Mouse (Mus musculus): ENCODE results near the gene Bola1.

DNA sequence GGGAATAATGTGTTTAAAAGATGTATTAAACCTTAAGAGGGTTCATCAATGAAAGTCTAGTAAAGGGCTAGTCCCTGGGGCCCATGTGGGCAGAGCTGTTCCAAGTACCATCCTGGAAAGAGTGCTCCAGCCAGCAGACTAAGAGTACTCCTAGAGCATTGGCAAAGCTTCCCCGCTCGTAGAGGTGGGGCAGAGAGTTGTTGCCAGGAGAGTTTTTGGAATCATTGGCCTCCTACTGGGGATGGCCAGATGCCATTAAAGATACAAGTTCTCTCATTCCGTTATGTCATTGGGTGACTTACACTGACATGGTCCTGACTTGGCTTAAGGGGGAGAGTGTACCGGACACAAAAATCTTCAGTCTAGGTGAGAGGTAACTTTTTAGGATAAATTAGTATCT lies 40.0 kb downstream of the Bola1 start:
- no peak for TF ChIP-seq TAL1 (IDR thresholded peaks at IDR 0.05; ENCODE audit: low read length)
- TF ChIP-seq GATA1 (IDR thresholded peaks at IDR 0.05; ENCODE audit: low read length): no peak
